Mouse (Mus musculus) embryonic fibroblast, embryonic 13.5 days (primary cell): ENCODE measurements around the gene Luc7l3. TPM values are rescaled to one million over a fixed set of nuclear protein-coding genes. Genes with fewer than 3 reads are reported as not detected.

ENCODE experiments used
- H3K27ac ChIP-seq: 2 replicates; pipeline ENCODE4 v1.5.1; 2012; ENCODE audit warnings: low read length, control low read depth, inconsistent platforms; ENCODE audit not compliant: insufficient read depth
- H3K4me1 ChIP-seq: 2 replicates; pipeline ENCODE4 v1.6.1; 2011; ENCODE audit warnings: low read length; ENCODE audit not compliant: control insufficient read depth, insufficient read depth
- H3K4me3 ChIP-seq: 2 replicates; pipeline ENCODE4 v1.5.1; 2011; ENCODE audit warnings: mild to moderate bottlenecking, control low read depth, low read length; ENCODE audit not compliant: insufficient read depth
- CTCF ChIP-seq: IDR thresholded peaks from 2 replicates; pipeline ENCODE4 v1.5.1; 2011; ENCODE audit warnings: mild to moderate bottlenecking, control low read depth, low read length, moderate library complexity, borderline replicate concordance; ENCODE audit not compliant: insufficient read depth
- POLR2A ChIP-seq: IDR thresholded peaks from 2 replicates; pipeline ENCODE4 v1.6.1; 2011; ENCODE audit warnings: low read depth, mild to moderate bottlenecking, control low read depth, low read length, moderate library complexity
- polyA plus RNA-seq: library from polyadenylated mRNA; stranded (reverse); fragments of >200 nt; gene quantifications from 2 replicates; pipeline ENCODE4 v1.2.4, GENCODE M21; 2011; ENCODE audit warnings: low read depth; ENCODE audit not compliant: missing spikeins, insufficient read length

Luc7l3 gene
- polyA plus RNA-seq: 75.7 and 88.2 TPM in 2 replicates

GRCm38 (mm10) chr11:94321931-94322400 lies at the start of gene Luc7l3:
TSS of gene Luc7l3 (minus strand) at chr11:94321988.
- peaks cover 15% of the 10 kb centered on the region for H3K4me1 ChIP-seq
- H3K27ac ChIP-seq: peak within 1 kb of the TSS; percentile 82
- TF ChIP-seq POLR2A (peak; percentile 70), CTCF (no peak)

DNA sequence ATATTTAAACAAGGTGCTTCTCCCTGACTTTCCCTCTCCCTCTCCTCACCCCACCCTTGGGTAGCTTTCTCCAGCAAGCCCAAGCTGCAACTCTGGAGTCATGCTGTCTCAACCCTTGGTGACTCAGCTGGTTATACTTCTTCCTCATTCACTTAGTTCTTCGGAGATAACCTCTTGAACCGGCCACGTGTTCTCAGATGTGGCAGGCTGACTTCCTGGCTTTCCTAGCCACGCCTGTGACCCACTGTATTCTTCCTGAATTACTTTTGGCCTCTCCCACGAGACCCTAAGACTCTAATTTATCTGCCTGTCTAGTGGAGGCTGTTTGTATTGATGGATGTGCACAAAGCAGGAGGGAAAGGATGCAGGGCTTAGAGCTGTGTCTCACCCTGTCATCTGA lies 49.0 kb upstream of the Luc7l3 start:
- no peak overlapping the region for H3K4me3 ChIP-seq
- H3K4me1 ChIP-seq: peaks cover 6% of the 10 kb centered on the region; the same call in 1 of the 2 replicates
- TF ChIP-seq CTCF: no peak
- no peak overlapping the region for H3K27ac ChIP-seq

More at GRCm38 (mm10) chr11:94321931-94322400, at the start of gene Luc7l3:
- peak within 1 kb of the TSS; percentile 81 for H3K4me3 ChIP-seq

DNA sequence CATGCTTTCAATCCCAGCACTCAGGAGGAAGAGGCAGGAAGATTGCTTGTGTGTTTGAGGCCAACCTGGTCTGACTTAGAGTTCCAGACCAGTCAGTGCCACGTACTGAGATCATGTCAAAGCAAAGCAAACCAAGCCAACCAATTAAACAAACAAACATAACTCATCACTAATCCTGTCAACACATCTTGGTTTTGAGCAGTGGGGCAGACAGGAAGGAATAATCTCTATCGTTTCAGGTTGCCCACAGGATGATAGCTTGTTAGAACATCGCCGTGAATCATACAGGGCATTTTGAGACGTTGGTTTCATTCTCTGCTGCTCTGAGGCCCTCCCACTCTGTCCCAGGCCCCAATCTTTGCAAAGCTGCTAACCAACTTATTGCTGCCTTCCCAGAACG lies 48.2 kb upstream of the Luc7l3 start:
- TF ChIP-seq POLR2A (no peak), CTCF (no peak)
- peaks cover 6% of the 10 kb centered on the region; the same call in 1 of the 2 replicates for H3K4me1 ChIP-seq
- no peak overlapping the region for H3K27ac ChIP-seq
- H3K4me3 ChIP-seq: no peak overlapping the region

- Histone ChIP-seq H3K4me3 (no peak overlapping the region), H3K27ac (no peak overlapping the region), H3K4me1 (no peaks in the 10 kb centered on the region)
- TF ChIP-seq POLR2A (no peak), CTCF (no peak)
Measured at GRCm38 (mm10) chr11:94365340-94365739, 43.6 kb upstream of the Luc7l3 start.

GRCm38 (mm10) chr11:94363690-94364089 lies 41.9 kb upstream of the Luc7l3 start:
- H3K4me3 ChIP-seq: no peak overlapping the region
- H3K27ac ChIP-seq: no peak overlapping the region
- H3K4me1 ChIP-seq: no peaks in the 10 kb centered on the region
- TF ChIP-seq CTCF (no peak), POLR2A (no peak)

DNA sequence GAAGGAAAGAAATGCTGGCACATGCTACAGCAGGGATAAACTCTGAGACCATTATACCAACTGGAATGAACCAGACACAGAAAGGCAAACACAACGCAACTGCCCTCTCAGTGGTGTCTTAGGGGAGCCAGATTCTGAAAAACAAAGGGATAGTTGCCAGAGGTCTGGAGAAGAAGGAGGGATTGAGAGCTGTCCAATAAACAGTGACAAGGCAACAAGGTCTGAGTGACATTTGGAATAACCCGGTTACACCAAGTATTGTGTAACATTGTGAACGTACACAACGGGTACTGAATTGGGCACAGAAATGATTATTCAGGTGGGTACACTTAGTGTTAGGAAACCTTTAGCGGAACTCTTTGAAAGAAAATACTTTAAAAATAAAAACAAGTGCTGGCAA lies 40.3 kb upstream of the Luc7l3 start:
- H3K4me3 ChIP-seq: no peak overlapping the region
- H3K4me1 ChIP-seq: no peaks in the 10 kb centered on the region
- TF ChIP-seq CTCF (no peak), POLR2A (no peak)
- H3K27ac ChIP-seq: no peak overlapping the region

DNA sequence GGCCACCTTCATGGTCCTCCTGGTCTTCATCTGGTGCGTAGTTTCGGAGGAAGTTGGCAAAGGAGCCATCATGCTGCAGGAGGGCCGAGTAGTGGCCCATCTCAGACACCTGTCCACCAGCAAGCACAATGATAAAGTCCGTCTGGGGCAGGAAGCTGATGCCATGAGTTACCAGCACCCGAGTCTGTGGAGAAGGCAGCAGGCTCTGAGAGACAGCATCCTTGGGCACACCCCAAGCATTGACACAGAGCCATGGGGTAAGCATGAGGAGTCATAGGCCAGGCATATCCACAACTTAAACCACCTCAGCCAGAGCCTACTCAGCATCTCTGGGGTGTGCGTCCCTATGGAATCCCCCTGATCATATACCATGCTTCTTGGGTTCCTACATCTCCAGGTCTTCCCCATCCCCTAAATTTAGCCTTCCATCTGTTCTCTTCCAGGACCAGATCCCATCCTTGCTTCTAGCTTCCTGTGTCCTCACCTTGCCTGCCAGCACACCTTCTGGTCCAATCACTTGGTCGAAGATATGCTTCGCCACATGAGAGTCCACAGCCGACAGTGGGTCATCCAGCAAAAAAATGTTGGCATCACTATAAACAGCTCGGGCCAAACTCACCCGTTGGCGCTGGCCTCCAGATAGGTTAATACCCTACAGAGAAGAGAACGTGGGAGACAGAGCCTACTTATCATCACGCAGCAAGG lies 39.5 kb upstream of the Luc7l3 start:
- H3K4me3 ChIP-seq: no peak overlapping the region
- TF ChIP-seq CTCF (no peak), POLR2A (no peak)
- H3K27ac ChIP-seq: no peak overlapping the region
- no peaks in the 10 kb centered on the region for H3K4me1 ChIP-seq

DNA sequence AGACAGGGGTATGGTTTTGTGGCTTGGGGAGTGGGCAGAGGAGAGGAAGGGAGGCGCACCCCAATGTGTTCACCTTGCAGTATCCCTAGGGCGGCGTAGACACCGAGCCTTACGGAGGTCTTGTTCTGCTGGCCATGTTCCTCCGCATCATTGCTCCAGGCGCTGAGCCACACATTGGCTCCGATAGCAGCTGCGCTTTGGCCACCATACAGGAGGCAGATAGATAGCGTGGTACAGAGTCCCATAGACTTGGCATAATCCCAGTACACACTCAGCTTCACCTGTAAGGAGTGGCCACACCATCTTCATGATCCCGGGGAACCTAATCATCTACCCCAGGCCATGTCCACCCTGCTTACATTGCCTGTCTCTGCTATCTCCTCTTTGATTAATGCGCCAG lies 37.4 kb upstream of the Luc7l3 start:
- H3K4me1 ChIP-seq: peaks cover 6% of the 10 kb centered on the region
- no peak overlapping the region for H3K4me3 ChIP-seq
- no peak overlapping the region for H3K27ac ChIP-seq
- TF ChIP-seq POLR2A (no peak), CTCF (no peak)

GRCm38 (mm10) chr11:94355521-94356217 lies 33.9 kb upstream of the Luc7l3 start:
- H3K4me1 ChIP-seq: peaks cover 6% of the 10 kb centered on the region
- H3K4me3 ChIP-seq: no peak overlapping the region
- TF ChIP-seq POLR2A (no peak), CTCF (no peak)
- H3K27ac ChIP-seq: no peak overlapping the region

DNA sequence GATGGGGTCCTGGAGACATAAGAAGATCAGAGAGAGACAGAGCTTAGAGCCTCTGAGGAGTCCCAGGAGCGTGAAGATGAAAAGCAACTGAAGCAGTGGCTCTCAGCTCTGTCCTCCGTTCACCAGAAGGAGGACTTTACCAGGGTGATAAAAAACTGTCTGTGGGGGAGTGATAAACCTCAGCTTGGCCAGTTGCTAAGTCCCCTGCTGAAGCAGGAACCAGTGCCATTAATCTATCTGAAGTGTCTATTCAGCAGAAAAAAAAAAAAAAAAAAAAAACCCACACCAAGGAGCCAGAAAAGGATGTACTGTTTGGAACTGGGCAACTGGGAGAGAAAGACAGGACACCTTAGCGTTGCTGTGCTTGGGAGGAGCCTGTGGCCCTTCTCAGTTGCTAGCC lies 29.3 kb upstream of the Luc7l3 start:
- no peak for TF ChIP-seq CTCF
- no peak for TF ChIP-seq POLR2A
- Histone ChIP-seq H3K27ac (no peak overlapping the region), H3K4me3 (no peak overlapping the region), H3K4me1 (peaks cover 13% of the 10 kb centered on the region)
